Mouse (Mus musculus) embryonic facial prominence, embryonic 14.5 days (tissue): ENCODE measurements around the gene Pla2g4b. TPM values are rescaled to one million over a fixed set of nuclear protein-coding genes. Genes with fewer than 3 reads are reported as not detected.
A peak's percentile ranks its signal among the peaks of the same experiment; 100 is the strongest.

ENCODE experiments used
- ATAC-seq: fragments of 200-750 bp; cut with Nextera tagmentation; 2 replicates; pipeline ENCODE4 v1.8.0; 2017; ENCODE audit warnings: low read depth, moderate number of reproducible peaks, moderate TSS enrichment
- DNase-seq: peaks from one replicate; pipeline ENCODE4 v3.0.0-alpha.2; 2015; ENCODE audit warnings: low spot score
- H3K27ac ChIP-seq: fragments of 300-500 bp; sonication (generic); replicated peaks from 2 replicates; pipeline ENCODE4 v1.5.1; 2014; ENCODE audit warnings: low read depth, mild to moderate bottlenecking, low read length, moderate library complexity
- H3K27me3 ChIP-seq: fragments of 300-500 bp; sonication (generic); replicated peaks from 2 replicates; pipeline ENCODE4 v1.6.1; 2014; ENCODE audit warnings: low read length; ENCODE audit not compliant: control insufficient read depth, insufficient read depth
- H3K36me3 ChIP-seq: fragments of 300-500 bp; sonication (generic); 2 replicates; pipeline ENCODE4 v1.6.1; 2014; ENCODE audit warnings: low read length, mixed read lengths; ENCODE audit not compliant: control insufficient read depth, insufficient read depth
- H3K4me1 ChIP-seq: fragments of 300-500 bp; sonication (generic); 2 replicates; pipeline ENCODE4 v1.6.1; 2014; ENCODE audit warnings: antibody characterized with exemption, low read length; ENCODE audit not compliant: control insufficient read depth, insufficient read depth
- H3K4me2 ChIP-seq: fragments of 300-500 bp; sonication (generic); 2 replicates; pipeline ENCODE4 v1.6.1; 2014; ENCODE audit warnings: low read depth, mild to moderate bottlenecking, low read length, moderate library complexity, mixed read lengths
- H3K4me3 ChIP-seq: fragments of 300-500 bp; sonication (generic); 2 replicates; pipeline ENCODE4 v1.5.1; 2014; ENCODE audit warnings: low read depth, mild to moderate bottlenecking, low read length
- H3K9ac ChIP-seq: fragments of 300-500 bp; sonication (generic); 2 replicates; pipeline ENCODE4 v1.6.1; 2014; ENCODE audit warnings: low read depth, mild to moderate bottlenecking, low read length, moderate library complexity, mixed read lengths
- H3K9me3 ChIP-seq: fragments of 300-500 bp; sonication (generic); 2 replicates; pipeline ENCODE4 v1.6.1; 2016; ENCODE audit warnings: low read length; ENCODE audit not compliant: control insufficient read depth
- WGBS: fragments of 180-500 bp; shearing (Covaris S2); extraction: QIAGEN DNeasy Blood & Tissue Kit; methylation state at CpG from one replicate; pipeline ENCODE4 v1.1.7; 2014; 5-methylcytosine and 5-hydroxymethylcytosine counted together
- polyA plus RNA-seq: library from polyadenylated mRNA; unstranded; fragments of >200 nt; fragmentation: Nextera tagmentation; extraction: Ambion mirVana; gene quantifications from 2 replicates; pipeline ENCODE4 v1.2.1, GENCODE M21; 2014

The Pla2g4b gene
- polyA plus RNA-seq, 1 experiment from 2014 or later = 2.1 TPM

GRCm38 (mm10) chr2:120026984-120027949, 6.0 kb upstream of the Pla2g4b start, which contains the start of the genes Jmjd7 and Gm28042:
Gene Jmjd7, plus strand, starts transcription at chr2:120027483.
Gene Gm28042, plus strand, starts transcription at chr2:120027493.
- peak within 1 kb of the TSS; percentile 87 for H3K9ac ChIP-seq
- H3K36me3 ChIP-seq = peaks cover 61% of the 10 kb centered on the region
- H3K4me1 ChIP-seq = peaks cover 13% of the 10 kb centered on the region
- DNase-seq (peak; percentile 95), ATAC-seq (peak; percentile 92)
- peak within 1 kb of the TSS; percentile 65 for H3K4me2 ChIP-seq
- peak within 1 kb of the TSS; percentile 76 for H3K4me3 ChIP-seq
- H3K27me3 ChIP-seq = no peaks in the 10 kb centered on the region
- peak within 1 kb of the TSS; percentile 92 for H3K27ac ChIP-seq
- 7% methylated on average over 33 of the region's 50 CpGs for whole genome bisulfite sequencing
- H3K9me3 ChIP-seq = no peaks in the 10 kb centered on the region

GRCm38 (mm10) chr2:120027950-120028331, 5.3 kb upstream of the Pla2g4b start:
- DNase-seq = peak; percentile 40
- Histone ChIP-seq H3K9me3 (no peaks in the 10 kb centered on the region), H3K27ac (peak overlapping the region; percentile 92), H3K9ac (peak overlapping the region; percentile 87), H3K4me2 (peak overlapping the region; percentile 65), H3K27me3 (no peaks in the 10 kb centered on the region), H3K4me3 (peak overlapping the region; percentile 76), H3K4me1 (peaks cover 13% of the 10 kb centered on the region), H3K36me3 (peaks cover 60% of the 10 kb centered on the region)
- peak; percentile 1 for ATAC-seq
- WGBS = 39% methylated on average over 3 of the region's 3 CpGs

GRCm38 (mm10) chr2:120030380-120030779, 2.8 kb upstream of the Pla2g4b start:
- ATAC-seq = no peak
- no peaks in the 10 kb centered on the region for H3K27me3 ChIP-seq
- peaks cover 50% of the 10 kb centered on the region for H3K36me3 ChIP-seq
- H3K9me3 ChIP-seq = no peaks in the 10 kb centered on the region
- peaks cover 13% of the 10 kb centered on the region for H3K4me1 ChIP-seq
- 91% methylated on average over 8 of the region's 8 CpGs for WGBS
- no peak overlapping the region for H3K9ac ChIP-seq
- no peak overlapping the region for H3K4me3 ChIP-seq
- no peak for DNase-seq
- no peak overlapping the region for H3K27ac ChIP-seq
- H3K4me2 ChIP-seq = no peak overlapping the region

GRCm38 (mm10) chr2:120033726-120034125, 509 bp downstream of the Pla2g4b start:
- H3K4me1 ChIP-seq = no peaks in the 10 kb centered on the region
- peaks cover 77% of the 10 kb centered on the region for H3K36me3 ChIP-seq
- 79% methylated on average over 5 of the region's 5 CpGs for WGBS
- DNase-seq (no peak), ATAC-seq (no peak)
- H3K9me3 ChIP-seq = no peaks in the 10 kb centered on the region
- no peaks in the 10 kb centered on the region for H3K27me3 ChIP-seq
- H3K4me2 ChIP-seq = no peak overlapping the region
- H3K27ac ChIP-seq = no peak overlapping the region
- no peak overlapping the region for H3K4me3 ChIP-seq
- no peak overlapping the region for H3K9ac ChIP-seq

GRCm38 (mm10) chr2:120037744-120038143, 4.5 kb downstream of the Pla2g4b start:
- WGBS = 90% methylated on average over 9 of the region's 9 CpGs
- DNase-seq (no peak), ATAC-seq (no peak)
- Histone ChIP-seq H3K9me3 (no peaks in the 10 kb centered on the region), H3K9ac (no peak overlapping the region), H3K27ac (no peak overlapping the region), H3K4me3 (no peak overlapping the region), H3K27me3 (no peaks in the 10 kb centered on the region), H3K4me2 (no peak overlapping the region), H3K36me3 (peaks cover 84% of the 10 kb centered on the region), H3K4me1 (no peaks in the 10 kb centered on the region)

GRCm38 (mm10) chr2:120040991-120041390, 7.8 kb downstream of the Pla2g4b start:
- no peak overlapping the region for H3K4me2 ChIP-seq
- H3K27me3 ChIP-seq = no peaks in the 10 kb centered on the region
- no peak overlapping the region for H3K4me3 ChIP-seq
- WGBS = 84% methylated on average over 5 of the region's 5 CpGs
- peaks cover 65% of the 10 kb centered on the region for H3K36me3 ChIP-seq
- no peak overlapping the region for H3K9ac ChIP-seq
- peaks cover 10% of the 10 kb centered on the region; the same call in 1 of the 2 replicates for H3K4me1 ChIP-seq
- H3K9me3 ChIP-seq = no peaks in the 10 kb centered on the region
- DNase-seq (no peak), ATAC-seq (no peak)
- no peak overlapping the region for H3K27ac ChIP-seq

DNA sequence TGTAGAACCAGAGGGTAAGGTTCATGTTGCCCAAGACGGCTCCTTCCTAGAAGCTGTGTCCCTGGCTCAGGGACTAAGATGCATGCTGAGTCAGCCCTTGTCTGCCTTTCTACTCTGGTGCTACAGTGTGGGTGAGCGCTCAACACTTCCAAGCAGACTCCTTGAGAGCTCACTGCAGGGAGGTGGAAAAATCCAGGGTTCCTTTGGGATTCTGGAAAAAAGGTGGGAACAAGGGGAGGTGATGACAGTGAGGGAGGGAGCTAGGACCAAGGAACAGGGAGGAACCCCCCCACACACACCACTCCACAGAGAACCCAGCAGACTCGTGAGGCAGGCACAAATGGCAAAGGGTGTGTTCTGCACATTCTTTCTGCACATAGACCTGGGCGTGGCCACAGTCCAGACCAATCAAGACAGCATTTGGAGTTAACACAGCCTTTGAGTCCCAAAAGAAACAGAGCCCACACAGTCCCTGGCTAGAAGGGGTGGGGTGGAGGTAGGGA, 10.9 kb downstream of the Pla2g4b start:
- Histone ChIP-seq H3K9me3 (no peaks in the 10 kb centered on the region), H3K27me3 (no peaks in the 10 kb centered on the region), H3K4me3 (no peak overlapping the region), H3K4me1 (peaks cover 10% of the 10 kb centered on the region; the same call in 1 of the 2 replicates), H3K27ac (peak overlapping the region; percentile 29; the same call in 1 of the 2 replicates), H3K9ac (peak overlapping the region; percentile 9; the same call in 1 of the 2 replicates), H3K36me3 (peaks cover 33% of the 10 kb centered on the region), H3K4me2 (no peak overlapping the region)
- WGBS = 54% methylated on average over 4 of the region's 4 CpGs
- peak; percentile 79 for DNase-seq
- peak; percentile 74 for ATAC-seq

GRCm38 (mm10) chr2:120044676-120045075, 11.5 kb downstream of the Pla2g4b start:
- peaks cover 28% of the 10 kb centered on the region for H3K36me3 ChIP-seq
- ATAC-seq (no peak), DNase-seq (no peak)
- peaks cover 10% of the 10 kb centered on the region; the same call in 1 of the 2 replicates for H3K4me1 ChIP-seq
- H3K9ac ChIP-seq = no peak overlapping the region
- 78% methylated on average over 3 of the region's 3 CpGs for WGBS
- H3K27ac ChIP-seq = no peak overlapping the region; the same call in 1 of the 2 replicates
- no peaks in the 10 kb centered on the region for H3K9me3 ChIP-seq
- H3K4me3 ChIP-seq = no peak overlapping the region
- H3K27me3 ChIP-seq = no peaks in the 10 kb centered on the region
- no peak overlapping the region for H3K4me2 ChIP-seq
